Mouse (Mus musculus): Measurements from ENCODE around the gene Rpl28. TPM values are rescaled to one million over a fixed set of nuclear protein-coding genes. Genes with fewer than 3 reads are reported as not detected.
A peak's percentile ranks its signal among the peaks of the same experiment; 100 is the strongest.

The Rpl28 gene
- polyA plus RNA-seq, 2 experiments: 186 to 307 TPM

GRCm38 (mm10) chr7:4747156-4747899, 45.3 kb upstream of the Rpl28 start:
- ATAC-seq (ENCODE audit: insufficient read depth) (peak; percentile 68), DNase-seq (ENCODE audit: low read depth in 3 of 3, low spot score in 3 of 3) (peak; percentile 83 to 86 (median 83))
- H3K9ac ChIP-seq (replicated peaks): peak overlapping the region; percentile 68
- no peaks in the 10 kb centered on the region for H3K27me3 ChIP-seq (ENCODE audit: control insufficient read depth, insufficient read depth, low read length)
- peak overlapping the region; percentile 97 for H3K27ac ChIP-seq
- H3K9me3 ChIP-seq (ENCODE audit: control insufficient read depth, low read length): no peaks in the 10 kb centered on the region
- TF ChIP-seq CTCF (IDR thresholded peaks at IDR 0.05; ENCODE audit: low read depth) (no peak), EP300 (IDR thresholded peaks at IDR 0.05; ENCODE audit: low read depth) (peak; percentile 93)
- peak overlapping the region in 1 of 2 experiments; percentile 17; a peak in 3 of 4 replicates for H3K4me3 ChIP-seq (ENCODE audit: insufficient read depth in 1 of 2, low read depth in 2 of 2, low read length in 2 of 2)
- H3K36me3 ChIP-seq (replicated peaks; ENCODE audit: control insufficient read depth, insufficient read depth, low read depth): peaks cover 15% of the 10 kb centered on the region
- WGBS (ENCODE audit: insufficient replicate concordance): 26% methylated on average over 9 of the region's 9 CpGs
- H3K4me2 ChIP-seq (ENCODE audit: low read depth): peak overlapping the region; percentile 95
- H3K4me1 ChIP-seq (replicated peaks; ENCODE audit: control insufficient read depth in 2 of 2, insufficient read depth in 2 of 2, low read length in 1 of 2): peaks cover 72 to 84% of the 10 kb centered on the region in 2 experiments

DNA sequence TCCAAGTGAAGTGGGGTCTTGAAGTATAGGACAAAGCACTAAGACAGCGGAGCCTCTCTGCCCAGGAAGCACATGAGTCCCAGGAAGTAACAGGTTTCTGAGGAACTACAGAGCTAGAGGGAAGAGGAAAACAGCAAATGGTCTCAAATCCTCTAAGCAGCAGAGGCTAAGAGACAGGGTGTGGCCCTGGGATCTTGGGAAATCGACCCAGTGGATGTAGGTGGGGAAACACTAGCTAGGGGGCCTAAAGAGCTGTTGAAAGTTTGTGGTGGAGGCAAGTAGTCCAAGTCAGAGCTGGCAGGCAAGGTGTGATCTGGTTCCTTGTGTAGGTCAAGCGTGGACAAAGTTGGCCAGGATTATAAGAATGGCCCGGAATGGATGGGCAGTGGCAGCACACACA, 44.4 kb upstream of the Rpl28 start:
- Histone ChIP-seq H3K4me1 (replicated peaks; ENCODE audit: control insufficient read depth in 2 of 2, insufficient read depth in 2 of 2, low read length in 1 of 2) (peaks cover 74 to 80% of the 10 kb centered on the region in 2 experiments), H3K4me2 (ENCODE audit: low read depth) (peak overlapping the region; percentile 95), H3K9me3 (ENCODE audit: control insufficient read depth, low read length) (no peaks in the 10 kb centered on the region), H3K36me3 (replicated peaks; ENCODE audit: control insufficient read depth, insufficient read depth, low read depth) (peaks cover 15% of the 10 kb centered on the region), H3K27ac (peak overlapping the region; percentile 97), H3K4me3 (ENCODE audit: insufficient read depth in 1 of 2, low read depth in 2 of 2, low read length in 2 of 2) (no peak overlapping the region), H3K9ac (replicated peaks) (peak overlapping the region; percentile 68), H3K27me3 (ENCODE audit: control insufficient read depth, insufficient read depth, low read length) (no peaks in the 10 kb centered on the region)
- peak; percentile 27 for TF ChIP-seq CTCF (IDR thresholded peaks at IDR 0.05; ENCODE audit: low read depth)
- TF ChIP-seq EP300 (IDR thresholded peaks at IDR 0.05; ENCODE audit: low read depth): no peak
- no peak for ATAC-seq (ENCODE audit: insufficient read depth)
- DNase-seq (ENCODE audit: low read depth in 3 of 3, low spot score in 3 of 3): no peak
- 67% methylated on average over 4 of the region's 4 CpGs for whole genome bisulfite sequencing (ENCODE audit: insufficient replicate concordance)

- Histone ChIP-seq H3K9ac (replicated peaks) (peak overlapping the region; percentile 50), H3K27ac (peak overlapping the region; percentile 97), H3K36me3 (replicated peaks; ENCODE audit: control insufficient read depth, insufficient read depth, low read depth) (peaks cover 15% of the 10 kb centered on the region), H3K27me3 (ENCODE audit: control insufficient read depth, insufficient read depth, low read length) (no peaks in the 10 kb centered on the region), H3K4me1 (replicated peaks; ENCODE audit: control insufficient read depth in 2 of 2, insufficient read depth in 2 of 2, low read length in 1 of 2) (peaks cover 69 to 73% of the 10 kb centered on the region in 2 experiments), H3K4me2 (ENCODE audit: low read depth) (peak overlapping the region; percentile 95), H3K9me3 (ENCODE audit: control insufficient read depth, low read length) (no peaks in the 10 kb centered on the region), H3K4me3 (ENCODE audit: insufficient read depth in 1 of 2, low read depth in 2 of 2, low read length in 2 of 2) (no peak overlapping the region)
- ATAC-seq (ENCODE audit: insufficient read depth) (peak; percentile 9), DNase-seq (ENCODE audit: low read depth in 3 of 3, low spot score in 3 of 3) (peak in 1 of 3 experiments; percentile 53)
- WGBS (ENCODE audit: insufficient replicate concordance): 40% methylated on average over 2 of the region's 2 CpGs
- no peak for TF ChIP-seq CTCF (IDR thresholded peaks at IDR 0.05; ENCODE audit: low read depth)
- TF ChIP-seq EP300 (IDR thresholded peaks at IDR 0.05; ENCODE audit: low read depth): peak; percentile 51; the same call in 1 of the 2 replicates
These were observed 43.5 kb upstream of the Rpl28 start for GRCm38 (mm10) chr7:4749169-4749568.

DNA sequence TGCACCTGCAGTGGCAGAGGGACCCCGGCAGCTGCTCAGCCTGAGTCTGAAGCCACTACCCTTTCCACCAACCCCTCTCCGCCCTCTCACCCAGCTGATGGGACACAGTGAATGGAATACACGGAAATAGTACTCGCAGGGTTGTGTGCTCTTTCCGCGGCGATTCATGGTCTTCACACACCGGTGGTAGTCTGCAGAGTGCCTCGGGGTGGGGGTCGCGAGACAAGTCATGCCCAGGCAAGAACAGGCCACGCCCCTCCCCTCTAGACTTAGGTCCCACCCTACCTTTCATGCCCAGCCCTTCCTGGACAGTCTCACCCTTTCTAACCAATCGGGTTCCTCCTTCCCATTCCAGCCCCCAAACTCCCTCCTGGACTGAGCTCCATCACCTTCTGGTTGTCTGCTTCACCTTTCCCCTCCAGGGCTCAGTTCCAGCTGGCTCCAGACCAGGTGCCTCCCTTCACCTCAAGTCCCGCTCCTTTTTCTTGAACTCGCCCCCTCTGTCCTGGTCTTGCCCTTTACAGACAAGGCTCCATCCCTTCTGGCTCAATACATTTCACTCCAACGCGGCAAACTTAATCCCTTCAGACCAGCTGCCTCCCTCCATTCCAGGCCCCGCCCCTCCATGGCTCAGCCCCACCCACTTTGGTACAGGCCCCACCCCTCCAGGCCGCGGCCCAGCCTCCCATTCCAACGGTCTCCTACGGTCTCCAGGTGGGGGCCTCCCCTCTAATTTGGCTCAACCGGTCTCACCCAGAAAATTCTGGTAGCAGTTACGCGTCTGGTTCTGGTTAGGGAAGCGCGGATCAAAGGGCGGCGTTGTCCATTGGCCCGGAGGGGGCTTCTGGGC, 40.5 kb upstream of the Rpl28 start:
- Histone ChIP-seq H3K4me1 (replicated peaks; ENCODE audit: control insufficient read depth in 2 of 2, insufficient read depth in 2 of 2, low read length in 1 of 2) (peaks cover 42 to 44% of the 10 kb centered on the region in 2 experiments), H3K9ac (replicated peaks) (peak overlapping the region; percentile 58), H3K36me3 (replicated peaks; ENCODE audit: control insufficient read depth, insufficient read depth, low read depth) (no peaks in the 10 kb centered on the region; the same call in 1 of the 2 replicates), H3K4me2 (ENCODE audit: low read depth) (peak overlapping the region; percentile 63), H3K4me3 (ENCODE audit: insufficient read depth in 1 of 2, low read depth in 2 of 2, low read length in 2 of 2) (peak overlapping the region; percentile 60 to 75), H3K27me3 (ENCODE audit: control insufficient read depth, insufficient read depth, low read length) (no peaks in the 10 kb centered on the region), H3K9me3 (ENCODE audit: control insufficient read depth, low read length) (no peaks in the 10 kb centered on the region), H3K27ac (peak overlapping the region; percentile 71)
- peak in 2 of 3 experiments; percentile 57 to 73 for DNase-seq (ENCODE audit: low read depth in 3 of 3, low spot score in 3 of 3)
- TF ChIP-seq CTCF (IDR thresholded peaks at IDR 0.05; ENCODE audit: low read depth): no peak
- no peak for TF ChIP-seq EP300 (IDR thresholded peaks at IDR 0.05; ENCODE audit: low read depth)
- WGBS (ENCODE audit: insufficient replicate concordance): 3% methylated on average over 30 of the region's 30 CpGs
- peak; percentile 80 for ATAC-seq (ENCODE audit: insufficient read depth)
